Mouse (Mus musculus): ENCODE results near the gene Olfr165. TPM values are rescaled to one million over a fixed set of nuclear protein-coding genes. Genes with fewer than 3 reads are reported as not detected.

Olfr165 gene
- not detected in 2 replicates for polyA plus RNA-seq (2015; fragmentation: Nextera tagmentation; extraction: Ambion mirVana)

GRCm38 (mm10) chr16:19423034-19423433 is at the start of gene Olfr165:
Gene Olfr165 (minus strand): TSS chr16:19423134.

Other genes with a start within 250 kb of the Olfr165 start
- gene Olfr164, start 109.1 kb downstream of the Olfr165 start, polyA plus RNA-seq (2015; fragmentation: Nextera tagmentation; extraction: Ambion mirVana), result not detected in 2 replicates
- gene Olfr166, start 60.6 kb upstream of the Olfr165 start, polyA plus RNA-seq (2015; fragmentation: Nextera tagmentation; extraction: Ambion mirVana), result not detected in 2 replicates
- not detected in 2 replicates for gene Olfr167, start 99.1 kb upstream of the Olfr165 start, polyA plus RNA-seq (2015; fragmentation: Nextera tagmentation; extraction: Ambion mirVana)
- gene Olfr168, start 112.4 kb upstream of the Olfr165 start, polyA plus RNA-seq (2015; fragmentation: Nextera tagmentation; extraction: Ambion mirVana), result not detected in 2 replicates
- gene Olfr169, start 148.7 kb upstream of the Olfr165 start, polyA plus RNA-seq (2015; fragmentation: Nextera tagmentation; extraction: Ambion mirVana), result not detected in 2 replicates
- gene Olfr170, start 188.7 kb upstream of the Olfr165 start, polyA plus RNA-seq (2015; fragmentation: Nextera tagmentation; extraction: Ambion mirVana), result not detected in 2 replicates
- not detected in 2 replicates for gene Olfr171, start 206.8 kb upstream of the Olfr165 start, polyA plus RNA-seq (2015; fragmentation: Nextera tagmentation; extraction: Ambion mirVana)